Mouse (Mus musculus) stomach, postnatal 0 days (tissue): ENCODE measurements around the gene Manba. TPM values are rescaled to one million over a fixed set of nuclear protein-coding genes. Genes with fewer than 3 reads are reported as not detected.
A peak's percentile ranks its signal among the peaks of the same experiment; 100 is the strongest.

Source experiments
- ATAC-seq: fragments of 200-750 bp; cut with Nextera tagmentation; 2 replicates; pipeline ENCODE4 v1.8.0; 2017; ENCODE audit not compliant: low FRiP score, low TSS enrichment
- DNase-seq: peaks from one replicate; pipeline ENCODE4 v3.0.0-alpha.2; 2016; ENCODE audit warnings: low spot score
- H3K27ac ChIP-seq: fragments of 300-500 bp; sonication (generic); replicated peaks from 2 replicates; pipeline ENCODE4 v1.5.1; 2014; ENCODE audit warnings: mild to moderate bottlenecking, control low read depth
- H3K27me3 ChIP-seq: fragments of 300-500 bp; sonication (generic); 2 replicates; pipeline ENCODE4 v1.6.1; 2014; ENCODE audit warnings: low read length; ENCODE audit not compliant: control insufficient read depth, insufficient read depth
- H3K36me3 ChIP-seq: fragments of 300-500 bp; sonication (generic); 2 replicates; pipeline ENCODE4 v1.6.1; 2014; ENCODE audit warnings: low read length, mixed read lengths; ENCODE audit not compliant: control insufficient read depth, insufficient read depth
- H3K4me1 ChIP-seq: fragments of 300-500 bp; sonication (generic); replicated peaks from 2 replicates; pipeline ENCODE4 v1.6.1; 2014; ENCODE audit warnings: antibody characterized with exemption; ENCODE audit not compliant: control insufficient read depth, insufficient read depth
- H3K4me2 ChIP-seq: fragments of 300-500 bp; sonication (generic); replicated peaks from 2 replicates; pipeline ENCODE4 v1.6.1; 2014; ENCODE audit warnings: low read depth, mild to moderate bottlenecking, control low read depth, moderate library complexity
- H3K4me3 ChIP-seq: fragments of 300-500 bp; sonication (generic); 2 replicates; pipeline ENCODE4 v1.5.1; 2014; ENCODE audit warnings: low read depth, low read length, control low read depth
- H3K9ac ChIP-seq: fragments of 300-500 bp; sonication (generic); 2 replicates; pipeline ENCODE4 v1.6.1; 2014; ENCODE audit warnings: mild to moderate bottlenecking, low read length, control low read depth, mixed read lengths
- H3K9me3 ChIP-seq: fragments of 300-500 bp; sonication (generic); 2 replicates; pipeline ENCODE4 v1.6.1; 2016; ENCODE audit warnings: low read length; ENCODE audit not compliant: control insufficient read depth
- CTCF ChIP-seq: IDR thresholded peaks from 2 replicates; pipeline ENCODE4 v1.5.1; 2016; ENCODE audit warnings: antibody characterized with exemption, low read depth, mild to moderate bottlenecking, moderate library complexity
- EP300 ChIP-seq: optimal IDR thresholded peaks from 2 replicates; pipeline ENCODE3; 2016; ENCODE audit warnings: antibody characterized with exemption
- WGBS: fragments of 180-500 bp; shearing (Covaris S2); extraction: QIAGEN DNeasy Blood & Tissue Kit; methylation state at CpG from one replicate; pipeline ENCODE4 v1.1.7; 2014; 5-methylcytosine and 5-hydroxymethylcytosine counted together
- polyA plus RNA-seq: library from polyadenylated mRNA; unstranded; fragments of >200 nt; fragmentation: Nextera tagmentation; extraction: Ambion mirVana; gene quantifications from 2 replicates; pipeline ENCODE4 v1.2.1, GENCODE M21; 2015

Manba gene
- 11.8 and 12.8 TPM in 2 replicates for polyA plus RNA-seq

- H3K4me3 ChIP-seq = peak within 1 kb of the TSS; percentile 49
- H3K4me2 ChIP-seq = peak within 1 kb of the TSS; percentile 98
- DNase-seq (peak; percentile 92), ATAC-seq (peak; percentile 90)
- H3K9me3 ChIP-seq = no peaks in the 10 kb centered on the region
- H3K9ac ChIP-seq = peak within 1 kb of the TSS; percentile 67
- peak within 1 kb of the TSS; percentile 41; the same call in 1 of the 2 replicates for H3K27ac ChIP-seq
- WGBS = 2% methylated on average over 48 of the region's 48 CpGs
- H3K4me1 ChIP-seq = no peaks in the 10 kb centered on the region
- no peaks in the 10 kb centered on the region for H3K36me3 ChIP-seq
- no peaks in the 10 kb centered on the region for H3K27me3 ChIP-seq
- TF ChIP-seq EP300 (no peak), CTCF (no peak; the same call in 1 of the 2 replicates)
These were observed at the start of gene Manba for GRCm38 (mm10) chr3:135485128-135485899. TSS of gene Manba (plus strand) at chr3:135485611.

DNA sequence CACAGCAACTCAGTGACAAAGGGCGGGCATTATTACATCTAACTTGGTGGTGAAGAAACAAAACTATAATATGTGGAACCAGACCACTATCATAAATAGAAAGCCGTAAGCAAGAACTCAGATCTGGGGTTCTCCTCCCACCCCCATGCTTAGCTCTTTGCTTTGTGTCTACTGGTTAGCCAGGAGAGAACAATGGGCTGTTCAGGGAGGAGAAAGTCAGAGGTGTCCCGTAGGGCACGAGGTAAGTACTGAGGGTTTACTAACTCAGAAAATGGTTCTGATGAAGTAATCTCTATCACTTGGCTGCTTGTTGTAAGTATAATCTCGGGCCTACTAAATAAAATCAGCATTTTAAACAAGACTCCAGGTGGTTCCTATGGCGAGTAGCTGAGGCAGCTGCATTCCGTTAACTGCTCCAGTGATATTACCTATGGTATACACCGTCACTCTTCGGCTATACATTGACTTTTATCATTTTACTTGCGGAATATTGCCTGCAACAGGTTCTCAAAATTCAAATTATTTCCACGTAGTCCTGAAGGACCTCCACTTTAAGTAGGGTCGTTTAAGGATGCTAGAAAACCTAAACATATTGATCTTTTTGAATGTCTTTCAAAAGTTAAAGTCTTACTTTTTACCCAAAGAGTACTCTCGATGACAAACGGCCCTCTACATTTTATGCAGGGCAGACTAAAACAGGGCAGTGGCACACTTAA is 48.4 kb upstream of the Manba start:
- H3K27me3 ChIP-seq = no peaks in the 10 kb centered on the region
- no peak for TF ChIP-seq EP300
- no peak for TF ChIP-seq CTCF
- H3K4me1 ChIP-seq = no peaks in the 10 kb centered on the region
- ATAC-seq = no peak
- H3K36me3 ChIP-seq = no peaks in the 10 kb centered on the region
- no peaks in the 10 kb centered on the region for H3K9me3 ChIP-seq
- H3K4me3 ChIP-seq = peak overlapping the region; percentile 85
- H3K9ac ChIP-seq = peak overlapping the region; percentile 56
- H3K4me2 ChIP-seq = peak overlapping the region; percentile 61
- peak overlapping the region; percentile 77 for H3K27ac ChIP-seq
- WGBS = 37% methylated on average over 14 of the region's 14 CpGs
- DNase-seq = no peak

DNA sequence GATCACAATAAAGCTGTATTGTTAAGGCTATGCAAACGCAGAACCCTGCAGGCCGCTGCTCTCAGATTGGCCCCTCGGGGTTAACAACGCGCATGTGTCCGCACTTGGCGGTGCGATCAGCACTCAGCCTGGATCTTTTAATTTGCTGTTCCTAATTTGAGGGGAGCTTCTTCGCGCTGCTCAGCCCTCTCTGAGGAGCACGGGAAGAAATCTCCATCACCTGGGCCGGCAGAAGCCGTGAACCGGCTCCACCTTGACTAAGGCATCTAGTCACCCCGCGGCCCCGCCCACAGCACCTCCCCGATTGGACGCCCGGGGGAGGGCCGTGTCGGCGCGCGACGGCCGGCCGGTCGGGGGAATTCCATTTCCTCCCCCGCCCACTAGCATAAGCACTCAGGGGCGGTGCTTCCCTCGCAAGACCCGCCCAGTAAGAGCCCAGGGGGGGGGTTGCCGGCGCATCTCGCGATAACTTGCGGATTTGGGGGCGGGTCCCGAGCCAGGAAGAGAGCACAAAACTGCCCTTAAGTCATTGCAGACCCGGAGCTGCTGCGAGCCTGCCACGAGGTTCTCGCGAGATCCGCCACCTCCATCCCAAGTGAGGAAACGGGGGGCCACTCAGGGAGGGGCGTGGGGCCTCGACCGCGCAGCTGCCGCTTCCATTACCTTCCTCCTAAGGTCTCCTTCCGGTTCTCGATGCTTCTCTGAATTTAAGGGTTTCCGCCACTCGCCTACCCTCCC is 47.5 kb upstream of the Manba start, which contains the start of gene Ube2d3:
TSS of gene Ube2d3 (plus strand) at position 392 of the 738 bp plus-strand sequence.
- peak within 1 kb of the TSS; percentile 61 for H3K4me2 ChIP-seq
- no peaks in the 10 kb centered on the region for H3K36me3 ChIP-seq
- H3K27me3 ChIP-seq = no peaks in the 10 kb centered on the region
- peak within 1 kb of the TSS; percentile 97 for H3K9ac ChIP-seq
- H3K4me3 ChIP-seq = peak within 1 kb of the TSS; percentile 85
- no peaks in the 10 kb centered on the region for H3K9me3 ChIP-seq
- H3K27ac ChIP-seq = peak within 1 kb of the TSS; percentile 100
- DNase-seq (peak; percentile 100), ATAC-seq (peak; percentile 94)
- no peak for TF ChIP-seq CTCF
- peak; percentile 100 for TF ChIP-seq EP300
- WGBS = under 1% methylated on average over 52 of the region's 56 CpGs
- H3K4me1 ChIP-seq = no peaks in the 10 kb centered on the region

GRCm38 (mm10) chr3:135438531-135438912 is 46.9 kb upstream of the Manba start:
- no peaks in the 10 kb centered on the region for H3K4me1 ChIP-seq

GRCm38 (mm10) chr3:135438913-135439531 is 46.4 kb upstream of the Manba start:
- ATAC-seq = peak; percentile 77
- Histone ChIP-seq H3K4me3 (peak overlapping the region; percentile 85), H3K27ac (peak overlapping the region; percentile 100), H3K36me3 (no peaks in the 10 kb centered on the region), H3K4me2 (peak overlapping the region; percentile 61), H3K9me3 (no peaks in the 10 kb centered on the region), H3K27me3 (no peaks in the 10 kb centered on the region), H3K4me1 (no peaks in the 10 kb centered on the region), H3K9ac (peak overlapping the region; percentile 97)
- 0% methylated on average over 53 of the region's 76 CpGs for WGBS
- TF ChIP-seq EP300 = no peak
- no peak for TF ChIP-seq CTCF
- peak; percentile 91 for DNase-seq

More at GRCm38 (mm10) chr3:135438531-135438912, 46.9 kb upstream of the Manba start:
- Histone ChIP-seq H3K4me3 (peak overlapping the region; percentile 85), H3K27me3 (no peaks in the 10 kb centered on the region), H3K4me2 (peak overlapping the region; percentile 61), H3K9me3 (no peaks in the 10 kb centered on the region), H3K9ac (peak overlapping the region; percentile 97), H3K27ac (peak overlapping the region; percentile 100), H3K36me3 (no peaks in the 10 kb centered on the region)
- TF ChIP-seq EP300 = no peak
- TF ChIP-seq CTCF = peak; percentile 6; the same call in 1 of the 2 replicates
- ATAC-seq (peak; percentile 77), DNase-seq (peak; percentile 96)
- under 1% methylated on average over 45 of the region's 50 CpGs for WGBS
